Mouse (Mus musculus): ENCODE measurements around the gene Atad3a. TPM values are rescaled to one million over a fixed set of nuclear protein-coding genes. Genes with fewer than 3 reads are reported as not detected.

Gene Atad3a
- total and polyA plus RNA-seq, 2 experiments from 2014 or later = 68.6 to 79.2 TPM

GRCm38 (mm10) chr4:155705592-155705929, 55.3 kb downstream of the Atad3a start:
- under 1% methylated on average over 19 of the region's 19 CpGs for WGBS
- H3K36me3 ChIP-seq (ENCODE audit: insufficient read depth) = no peaks in the 10 kb centered on the region
- TF ChIP-seq CTCF (IDR thresholded peaks at IDR 0.05; ENCODE audit: low read depth) = no peak

GRCm38 (mm10) chr4:155704721-155705591, 55.9 kb downstream of the Atad3a start, which contains the start of gene Ssu72:
Gene Ssu72, plus strand, starts transcription at chr4:155704800.
- Histone ChIP-seq H3K4me2 (ENCODE audit: low read depth) (peak within 1 kb of the TSS; percentile 85), H3K4me1 (ENCODE audit: insufficient read depth) (0 out of 2 replicates have a peak, but pooled peaks cover 5% of the 10 kb centered on the region), H3K27me3 (ENCODE audit: insufficient read depth, low read length) (no peaks in the 10 kb centered on the region), H3K36me3 (ENCODE audit: insufficient read depth) (no peaks in the 10 kb centered on the region), H3K27ac (ENCODE audit: low read depth, low read length) (peak within 1 kb of the TSS; percentile 93), H3K9me3 (ENCODE audit: low read length) (no peaks in the 10 kb centered on the region), H3K4me3 (ENCODE audit: low read depth, low read length) (peak within 1 kb of the TSS; percentile 67), H3K9ac (peak within 1 kb of the TSS; percentile 70)
- WGBS = under 1% methylated on average over 83 of the region's 83 CpGs
- TF ChIP-seq CTCF (IDR thresholded peaks at IDR 0.05; ENCODE audit: low read depth) = no peak
- ATAC-seq (peak; percentile 96), DNase-seq (peak; percentile 99)

More at GRCm38 (mm10) chr4:155705592-155705929, 55.3 kb downstream of the Atad3a start:
- no peaks in the 10 kb centered on the region for H3K9me3 ChIP-seq (ENCODE audit: low read length)
- DNase-seq (peak; percentile 31), ATAC-seq (no peak)
- H3K9ac ChIP-seq = peak overlapping the region; percentile 70
- H3K27ac ChIP-seq (ENCODE audit: low read depth, low read length) = peak overlapping the region; percentile 93
- H3K4me2 ChIP-seq (ENCODE audit: low read depth) = peak overlapping the region; percentile 85
- H3K4me1 ChIP-seq (ENCODE audit: insufficient read depth) = 0 out of 2 replicates have a peak, but pooled peaks cover 5% of the 10 kb centered on the region
- H3K4me3 ChIP-seq (ENCODE audit: low read depth, low read length) = peak overlapping the region; percentile 67
- no peaks in the 10 kb centered on the region for H3K27me3 ChIP-seq (ENCODE audit: insufficient read depth, low read length)

- DNase-seq (no peak), ATAC-seq (no peak)
- TF ChIP-seq CTCF (IDR thresholded peaks at IDR 0.05; ENCODE audit: low read depth) = no peak
- H3K9me3 ChIP-seq (ENCODE audit: low read length) = no peaks in the 10 kb centered on the region
- no peak overlapping the region for H3K4me2 ChIP-seq (ENCODE audit: low read depth)
- no peak overlapping the region for H3K27ac ChIP-seq (ENCODE audit: low read depth, low read length)
- 0 out of 2 replicates have a peak, but pooled peaks cover 5% of the 10 kb centered on the region for H3K4me1 ChIP-seq (ENCODE audit: insufficient read depth)
- WGBS = 94% methylated on average over 4 of the region's 4 CpGs
- no peak overlapping the region for H3K4me3 ChIP-seq (ENCODE audit: low read depth, low read length)
- no peaks in the 10 kb centered on the region for H3K27me3 ChIP-seq (ENCODE audit: insufficient read depth, low read length)
- no peaks in the 10 kb centered on the region for H3K36me3 ChIP-seq (ENCODE audit: insufficient read depth)
- H3K9ac ChIP-seq = no peak overlapping the region
Measured at GRCm38 (mm10) chr4:155703425-155703929, 57.4 kb downstream of the Atad3a start.

- ATAC-seq = no peak
- no peaks in the 10 kb centered on the region for H3K36me3 ChIP-seq (ENCODE audit: insufficient read depth)
- H3K27ac ChIP-seq (ENCODE audit: low read depth, low read length) = no peak overlapping the region
- H3K4me3 ChIP-seq (ENCODE audit: low read depth, low read length) = no peak overlapping the region
- peak; percentile 26 for DNase-seq
- H3K9me3 ChIP-seq (ENCODE audit: low read length) = no peaks in the 10 kb centered on the region
- no peak overlapping the region for H3K4me2 ChIP-seq (ENCODE audit: low read depth)
- H3K27me3 ChIP-seq (ENCODE audit: insufficient read depth, low read length) = no peaks in the 10 kb centered on the region
- H3K4me1 ChIP-seq (ENCODE audit: insufficient read depth) = peaks cover 13% of the 10 kb centered on the region
- TF ChIP-seq CTCF (IDR thresholded peaks at IDR 0.05; ENCODE audit: low read depth) = peak; percentile 72
- no peak overlapping the region for H3K9ac ChIP-seq
Measured at GRCm38 (mm10) chr4:155700425-155700824, 60.5 kb downstream of the Atad3a start.

GRCm38 (mm10) chr4:155696261-155697255, 64.3 kb downstream of the Atad3a start:
- no peak overlapping the region for H3K4me3 ChIP-seq (ENCODE audit: low read depth, low read length)
- H3K9ac ChIP-seq = peak overlapping the region; percentile 28; the same call in 1 of the 2 replicates
- DNase-seq (no peak), ATAC-seq (no peak)
- H3K9me3 ChIP-seq (ENCODE audit: low read length) = no peaks in the 10 kb centered on the region
- peaks cover 17% of the 10 kb centered on the region for H3K4me1 ChIP-seq (ENCODE audit: insufficient read depth)
- H3K4me2 ChIP-seq (ENCODE audit: low read depth) = peak overlapping the region; percentile 89
- H3K27ac ChIP-seq (ENCODE audit: low read depth, low read length) = no peak overlapping the region
- WGBS = 82% methylated on average over 16 of the region's 16 CpGs
- H3K36me3 ChIP-seq (ENCODE audit: insufficient read depth) = no peaks in the 10 kb centered on the region
- no peak for TF ChIP-seq CTCF (IDR thresholded peaks at IDR 0.05; ENCODE audit: low read depth)
- H3K27me3 ChIP-seq (ENCODE audit: insufficient read depth, low read length) = no peaks in the 10 kb centered on the region

GRCm38 (mm10) chr4:155695531-155696062, 65.3 kb downstream of the Atad3a start:
- no peak for TF ChIP-seq CTCF (IDR thresholded peaks at IDR 0.05; ENCODE audit: low read depth)
- DNase-seq (no peak), ATAC-seq (no peak)
- peak overlapping the region; percentile 87 for H3K4me3 ChIP-seq (ENCODE audit: low read depth, low read length)
- WGBS = 87% methylated on average over 4 of the region's 4 CpGs
- no peaks in the 10 kb centered on the region for H3K36me3 ChIP-seq (ENCODE audit: insufficient read depth)
- peak overlapping the region; percentile 89 for H3K4me2 ChIP-seq (ENCODE audit: low read depth)
- peak overlapping the region; percentile 80 for H3K9ac ChIP-seq
- H3K4me1 ChIP-seq (ENCODE audit: insufficient read depth) = peaks cover 17% of the 10 kb centered on the region
- peak overlapping the region; percentile 95 for H3K27ac ChIP-seq (ENCODE audit: low read depth, low read length)
- no peaks in the 10 kb centered on the region for H3K27me3 ChIP-seq (ENCODE audit: insufficient read depth, low read length)
- no peaks in the 10 kb centered on the region for H3K9me3 ChIP-seq (ENCODE audit: low read length)

Data from forebrain, postnatal 0 days (tissue).